15 mouse cellular contexts compared by ENCODE assay signal in genomic region chr8:24366000-24366399, GRCm38 (mm10).
A peak's percentile ranks its signal among the peaks of the same experiment; 100 is the strongest.
DNase-seq lines count a peak whose midpoint lies in the region; ATAC-seq lines count a peak whose summit lies in the region.
"Had no signal": no experiment of that assay in that cellular context is flagged by ENCODE, and none has a peak within 500 bp of the region (broad histone marks: within the 10 kb centered on the region; RNA-seq: fewer than 3 reads in every experiment).

No protein-coding gene starts in this region.

- no peaks in the 10 kb centered on the region for H3K9me3 ChIP-seq in kidney, embryonic 16.5 days (ENCODE audit: low read length)
- no peaks in the 10 kb centered on the region for H3K9me3 ChIP-seq in kidney, embryonic 15.5 days (replicated peaks)
- H3K9me3 ChIP-seq: embryonic facial prominence, embryonic 15.5 days; limb, embryonic 12.5 days had no signal

- H3K27me3 ChIP-seq in kidney, embryonic 16.5 days (ENCODE audit: insufficient read depth, low read length): no peaks in the 10 kb centered on the region
- no peaks in the 10 kb centered on the region for H3K27me3 ChIP-seq in kidney, embryonic 15.5 days
- H3K27me3 ChIP-seq: embryonic facial prominence, embryonic 15.5 days; limb, embryonic 12.5 days had no signal

- H3K4me1 ChIP-seq in kidney, embryonic 16.5 days (ENCODE audit: insufficient read depth, low read length): no peaks in the 10 kb centered on the region
- H3K4me1 ChIP-seq in kidney, embryonic 15.5 days: no peaks in the 10 kb centered on the region
- H3K4me1 ChIP-seq: embryonic facial prominence, embryonic 15.5 days; limb, embryonic 12.5 days had no signal

- no peak for ATAC-seq in frontal cortex, adult (ENCODE audit: low TSS enrichment)
- ATAC-seq in kidney, embryonic 16.5 days (ENCODE audit: low FRiP score, low TSS enrichment): peak; percentile 49; the same call in 1 of the 2 replicates
- no peak for ATAC-seq in kidney, embryonic 15.5 days (replicated peaks; ENCODE audit: low FRiP score)

- no peak overlapping the region for H3K4me3 ChIP-seq in kidney, embryonic 16.5 days (ENCODE audit: low read length)
- no peak overlapping the region for H3K4me3 ChIP-seq in kidney, embryonic 15.5 days (replicated peaks)
- H3K4me3 ChIP-seq: embryonic facial prominence, embryonic 15.5 days; limb, embryonic 12.5 days had no signal

- no peaks in the 10 kb centered on the region for H3K36me3 ChIP-seq in kidney, embryonic 16.5 days (ENCODE audit: insufficient read depth, low read length)
- H3K36me3 ChIP-seq in kidney, embryonic 15.5 days: no peaks in the 10 kb centered on the region
- H3K36me3 ChIP-seq: embryonic facial prominence, embryonic 15.5 days; limb, embryonic 12.5 days had no signal

- no peak overlapping the region for H3K4me2 ChIP-seq in kidney, embryonic 16.5 days (replicated peaks; ENCODE audit: low read depth, low read length)
- H3K4me2 ChIP-seq in kidney, embryonic 15.5 days: no peak overlapping the region
- H3K4me2 ChIP-seq: embryonic facial prominence, embryonic 15.5 days; limb, embryonic 12.5 days had no signal

- H3K9ac ChIP-seq in kidney, embryonic 16.5 days (replicated peaks; ENCODE audit: low read length): no peak overlapping the region
- no peak overlapping the region for H3K9ac ChIP-seq in kidney, embryonic 15.5 days
- H3K9ac ChIP-seq: embryonic facial prominence, embryonic 15.5 days; limb, embryonic 12.5 days; liver, embryonic 14.5 days had no signal

- no peak overlapping the region for H3K27ac ChIP-seq in kidney, embryonic 16.5 days (ENCODE audit: low read length)
- H3K27ac ChIP-seq in kidney, embryonic 15.5 days: no peak overlapping the region
- H3K27ac ChIP-seq: embryonic facial prominence, embryonic 15.5 days; liver, embryonic 14.5 days had no signal

- peak; percentile 5 to 27 for DNase-seq in frontal cortex, adult 2 months (ENCODE audit: extremely low spot score in 1 of 2, low spot score in 1 of 2)
- DNase-seq in right cerebral cortex, postnatal 10 days (ENCODE audit: low spot score in 2 of 2): peak; percentile 28 to 50
- DNase-seq in right cerebral cortex, postnatal 14 days: no peak
- DNase-seq in telencephalon, adult 2 months (ENCODE audit: low read depth, low spot score): peak; percentile 47
- DNase-seq in gastrocnemius, postnatal 10 days: no peak
- DNase-seq: cerebellum, adult 2 months; kidney, adult 2 months; kidney, postnatal 4 days; thymus, postnatal 14 days had no signal

Comparison
In these comparisons a context has a peak if more than half of its experiments do, and no peak if none do; other contexts are left out.
1. DNase-seq: peak in frontal cortex, adult 2 months (2 of 2), right cerebral cortex, postnatal 10 days (2 of 2) and telencephalon, adult 2 months (single experiment); none in right cerebral cortex, postnatal 14 days (single experiment) and gastrocnemius, postnatal 10 days (single experiment).